Mouse (Mus musculus): ENCODE data around the gene Ier3. TPM values are rescaled to one million over a fixed set of nuclear protein-coding genes. Genes with fewer than 3 reads are reported as not detected.
A peak's percentile ranks its signal among the peaks of the same experiment; 100 is the strongest.

Ier3 gene
- polyA plus RNA-seq, 1 experiment from 2014 or later, result 25.3 TPM

- no peak for ATAC-seq (replicated peaks; ENCODE audit: low FRiP score)
- H3K27ac ChIP-seq, result peak overlapping the region; percentile 99
- no peaks in the 10 kb centered on the region for H3K36me3 ChIP-seq
- H3K9ac ChIP-seq, result peak overlapping the region; percentile 72
- peak overlapping the region; percentile 65 for H3K4me3 ChIP-seq (replicated peaks)
- no peaks in the 10 kb centered on the region for H3K27me3 ChIP-seq
- peaks cover 62% of the 10 kb centered on the region for H3K4me1 ChIP-seq
- peak overlapping the region; percentile 85 for H3K4me2 ChIP-seq
- WGBS, result 22% methylated on average over 10 of the region's 10 CpGs
- no peaks in the 10 kb centered on the region for H3K9me3 ChIP-seq (replicated peaks)
These were observed 43.4 kb downstream of the Ier3 start for GRCm38 (mm10) chr17:35864832-35865353.

DNA sequence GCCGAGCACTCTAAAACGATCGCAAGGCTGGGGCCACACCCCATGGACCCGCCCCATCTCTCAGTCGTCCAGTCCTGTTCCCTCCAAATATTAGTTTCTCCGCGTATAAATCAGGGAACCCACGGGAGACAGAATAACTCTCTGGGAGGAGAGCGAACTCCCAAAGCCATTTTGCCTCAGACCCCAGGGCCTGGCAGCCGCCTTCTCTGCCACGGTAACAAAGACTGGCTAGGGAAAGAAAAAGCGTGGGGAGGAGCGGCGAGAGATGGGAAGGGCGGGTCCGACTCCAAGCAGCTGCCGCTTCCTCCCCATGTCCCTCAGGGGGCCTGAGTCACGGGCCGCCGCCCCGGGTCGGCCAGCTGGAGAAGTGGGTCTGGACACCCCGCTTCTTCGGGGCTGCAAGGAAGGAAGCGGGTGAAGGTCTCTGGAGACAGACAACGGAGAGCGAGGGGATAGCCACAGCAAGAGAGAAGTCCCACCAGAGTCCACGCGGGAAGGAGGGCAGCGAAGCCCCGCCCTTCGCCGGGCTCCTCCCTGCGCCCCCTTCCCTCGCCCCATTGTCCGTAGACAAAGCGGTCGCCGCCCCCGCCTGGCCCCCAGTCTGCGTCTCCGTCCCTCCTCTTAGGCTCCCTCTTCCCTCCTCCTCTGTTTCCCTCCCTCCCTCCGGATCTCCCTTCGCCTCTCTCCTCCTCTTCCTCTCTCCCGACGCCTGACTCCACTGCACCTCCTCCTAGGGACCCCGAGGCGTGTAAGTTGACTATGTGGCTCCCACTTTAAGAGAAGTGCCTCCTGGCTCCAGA lies 44.2 kb downstream of the Ier3 start, which contains the start of gene Ppp1r18:
TSS of gene Ppp1r18 (plus strand) at position 113 of the 800 bp plus-strand sequence.
- H3K9ac ChIP-seq, result peak within 1 kb of the TSS; percentile 72
- peaks cover 67% of the 10 kb centered on the region for H3K4me1 ChIP-seq
- H3K9me3 ChIP-seq (replicated peaks), result no peaks in the 10 kb centered on the region
- peak; percentile 62 for ATAC-seq (replicated peaks; ENCODE audit: low FRiP score)
- H3K27me3 ChIP-seq, result no peaks in the 10 kb centered on the region
- peak within 1 kb of the TSS; percentile 65 for H3K4me3 ChIP-seq (replicated peaks)
- WGBS, result under 1% methylated on average over 48 of the region's 48 CpGs
- H3K27ac ChIP-seq, result peak within 1 kb of the TSS; percentile 99
- peaks cover 2% of the 10 kb centered on the region; the same call in 1 of the 2 replicates for H3K36me3 ChIP-seq
- peak within 1 kb of the TSS; percentile 85 for H3K4me2 ChIP-seq

DNA sequence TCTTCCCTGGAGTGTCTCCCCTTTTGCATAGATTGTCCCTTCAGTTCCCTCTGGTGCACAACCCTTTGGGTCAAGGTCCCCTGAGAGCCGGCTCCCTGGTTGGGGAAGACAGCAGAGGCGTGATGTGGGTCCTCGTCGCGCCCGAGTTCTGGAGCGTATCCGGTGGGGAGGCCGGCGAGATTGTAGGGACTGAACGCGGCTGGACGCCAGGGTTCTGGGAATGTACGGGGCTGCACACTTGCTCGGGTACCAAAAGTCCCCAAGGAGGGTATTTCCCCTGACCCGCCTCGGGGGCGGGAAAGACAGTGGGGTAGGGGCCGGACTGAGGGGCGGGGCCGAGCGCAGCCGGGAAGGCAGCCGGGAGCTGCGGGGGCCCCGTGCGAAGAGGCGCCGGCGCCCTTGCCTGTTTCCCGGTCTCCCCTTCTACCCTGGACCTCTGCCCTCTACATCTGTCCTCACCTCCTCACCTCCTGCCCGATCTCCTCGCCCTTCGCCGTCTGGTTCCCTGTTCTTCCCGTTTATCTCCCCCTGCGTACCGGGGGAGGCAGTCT lies 44.9 kb downstream of the Ier3 start:
- WGBS, result 0% methylated on average over 28 of the region's 38 CpGs
- peak overlapping the region; percentile 99 for H3K27ac ChIP-seq
- no peaks in the 10 kb centered on the region for H3K9me3 ChIP-seq (replicated peaks)
- H3K4me1 ChIP-seq, result peaks cover 69% of the 10 kb centered on the region
- H3K4me2 ChIP-seq, result peak overlapping the region; percentile 85
- H3K9ac ChIP-seq, result peak overlapping the region; percentile 72
- H3K36me3 ChIP-seq, result peaks cover 9% of the 10 kb centered on the region
- peak overlapping the region; percentile 65 for H3K4me3 ChIP-seq (replicated peaks)
- H3K27me3 ChIP-seq, result no peaks in the 10 kb centered on the region
- ATAC-seq (replicated peaks; ENCODE audit: low FRiP score), result peak; percentile 44

DNA sequence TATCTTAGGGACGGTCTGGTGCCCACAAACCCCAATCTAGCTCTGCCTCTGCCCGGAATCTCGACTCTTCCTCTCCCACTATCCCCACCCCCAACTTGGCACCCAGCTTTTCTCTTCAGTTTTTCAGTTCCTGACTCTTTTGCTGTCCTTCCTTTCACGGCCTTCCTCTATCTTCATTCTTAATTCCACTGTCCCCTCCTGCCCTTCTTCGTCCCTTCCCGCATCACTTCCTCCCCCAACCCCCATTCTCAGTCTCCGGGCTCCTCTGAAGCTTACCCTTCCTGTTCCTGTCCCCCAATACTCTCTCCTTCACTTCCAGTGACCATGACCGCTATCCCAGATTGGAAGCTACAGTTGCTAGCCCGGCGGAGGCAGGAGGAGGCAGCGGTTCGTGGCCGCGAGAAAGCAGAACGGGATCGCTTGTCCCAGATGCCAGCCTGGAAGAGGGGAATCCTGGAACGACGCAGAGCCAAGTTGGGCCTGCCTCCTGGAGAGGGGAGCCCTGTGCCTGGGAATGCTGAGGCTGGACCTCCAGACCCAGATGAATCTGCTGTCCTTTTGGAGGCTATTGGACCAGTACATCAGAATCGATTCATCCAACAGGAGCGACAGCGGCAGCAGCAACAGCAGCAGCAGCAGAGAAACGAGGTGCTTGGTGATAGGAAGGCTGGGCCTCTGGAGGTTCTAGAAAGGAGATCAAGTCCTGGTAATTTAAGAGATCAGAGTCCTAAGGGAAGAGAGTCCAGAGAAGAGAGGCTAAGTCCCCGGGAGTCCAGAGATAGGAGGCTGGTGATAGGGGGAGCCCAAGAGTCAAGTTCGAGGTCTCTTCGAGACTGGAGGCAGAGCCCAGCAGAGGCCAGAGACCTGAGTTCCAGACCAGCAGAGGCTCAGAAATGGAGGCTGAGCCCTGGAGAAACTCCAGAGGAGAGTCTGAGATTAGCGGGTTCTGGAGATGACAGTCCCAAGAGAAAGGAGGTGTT lies 45.7 kb downstream of the Ier3 start:
- Histone ChIP-seq H3K27ac (peak overlapping the region; percentile 99), H3K36me3 (peaks cover 10% of the 10 kb centered on the region), H3K27me3 (no peaks in the 10 kb centered on the region), H3K4me3 (replicated peaks) (peak overlapping the region; percentile 65), H3K9me3 (replicated peaks) (no peaks in the 10 kb centered on the region), H3K9ac (peak overlapping the region; percentile 72), H3K4me2 (peak overlapping the region; percentile 85), H3K4me1 (peaks cover 67% of the 10 kb centered on the region)
- WGBS, result 8% methylated on average over 26 of the region's 26 CpGs
- ATAC-seq (replicated peaks; ENCODE audit: low FRiP score), result no peak

GRCm38 (mm10) chr17:35868165-35868820 lies 46.8 kb downstream of the Ier3 start:
- H3K27ac ChIP-seq, result peak overlapping the region; percentile 99
- H3K9me3 ChIP-seq (replicated peaks), result no peaks in the 10 kb centered on the region
- peak overlapping the region; percentile 72 for H3K9ac ChIP-seq
- peak overlapping the region; percentile 65 for H3K4me3 ChIP-seq (replicated peaks)
- peak overlapping the region; percentile 85 for H3K4me2 ChIP-seq
- WGBS, result 31% methylated on average over 17 of the region's 17 CpGs
- H3K36me3 ChIP-seq, result peaks cover 10% of the 10 kb centered on the region
- H3K27me3 ChIP-seq, result no peaks in the 10 kb centered on the region
- ATAC-seq (replicated peaks; ENCODE audit: low FRiP score), result no peak
- H3K4me1 ChIP-seq, result peaks cover 71% of the 10 kb centered on the region

DNA sequence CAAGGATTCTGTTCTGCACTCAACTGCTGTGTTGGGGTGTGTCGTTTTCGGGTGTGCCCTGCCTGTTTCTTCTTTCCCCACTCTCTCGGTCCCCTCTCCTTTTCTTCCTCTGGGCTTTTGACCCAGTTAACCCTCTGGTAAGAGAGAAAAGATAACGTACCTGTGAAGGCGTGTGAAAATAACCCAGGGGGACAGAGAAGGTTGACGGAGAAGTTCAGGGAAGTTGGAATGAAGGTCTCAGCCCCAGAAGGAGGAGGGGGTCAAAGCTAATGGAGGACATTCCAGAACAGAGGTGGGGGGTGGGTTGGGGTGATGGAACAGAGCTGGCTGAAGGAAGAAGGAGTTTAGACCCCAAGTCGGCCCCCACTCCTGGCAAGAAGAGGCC lies 47.5 kb downstream of the Ier3 start:
- H3K4me1 ChIP-seq, result peaks cover 75% of the 10 kb centered on the region
- H3K9me3 ChIP-seq (replicated peaks), result no peaks in the 10 kb centered on the region
- H3K27ac ChIP-seq, result peak overlapping the region; percentile 99
- no peak for ATAC-seq (replicated peaks; ENCODE audit: low FRiP score)
- WGBS, result 3% methylated on average over 7 of the region's 7 CpGs
- H3K36me3 ChIP-seq, result peaks cover 10% of the 10 kb centered on the region
- H3K4me3 ChIP-seq (replicated peaks), result peak overlapping the region; percentile 65
- H3K4me2 ChIP-seq, result peak overlapping the region; percentile 85
- no peaks in the 10 kb centered on the region for H3K27me3 ChIP-seq
- H3K9ac ChIP-seq, result peak overlapping the region; percentile 72

GRCm38 (mm10) chr17:35869346-35870067 lies 48.0 kb downstream of the Ier3 start:
- peak overlapping the region; percentile 72 for H3K9ac ChIP-seq
- whole genome bisulfite sequencing, result 2% methylated on average over 7 of the region's 7 CpGs
- no peaks in the 10 kb centered on the region for H3K9me3 ChIP-seq (replicated peaks)
- peak overlapping the region; percentile 85 for H3K4me2 ChIP-seq
- peak overlapping the region; percentile 65 for H3K4me3 ChIP-seq (replicated peaks)
- H3K27ac ChIP-seq, result peak overlapping the region; percentile 99
- H3K36me3 ChIP-seq, result peaks cover 14% of the 10 kb centered on the region
- peaks cover 70% of the 10 kb centered on the region for H3K4me1 ChIP-seq
- ATAC-seq (replicated peaks; ENCODE audit: low FRiP score), result no peak
- H3K27me3 ChIP-seq, result no peaks in the 10 kb centered on the region

- Histone ChIP-seq H3K36me3 (peaks cover 22% of the 10 kb centered on the region), H3K4me1 (peaks cover 62% of the 10 kb centered on the region), H3K9me3 (replicated peaks) (no peaks in the 10 kb centered on the region), H3K27ac (peak overlapping the region; percentile 99), H3K4me3 (replicated peaks) (peak overlapping the region; percentile 65), H3K4me2 (peak overlapping the region; percentile 85), H3K27me3 (no peaks in the 10 kb centered on the region), H3K9ac (0 out of 2 replicates have a peak overlapping the region, but pooled peaks have one; percentile 72)
- WGBS, result 48% methylated on average over 9 of the region's 9 CpGs
- ATAC-seq (replicated peaks; ENCODE audit: low FRiP score), result peak; percentile 7; the same call in 1 of the 2 replicates
These were observed 48.8 kb downstream of the Ier3 start for GRCm38 (mm10) chr17:35870151-35870883.

- Histone ChIP-seq H3K9ac (no peak overlapping the region), H3K27me3 (no peaks in the 10 kb centered on the region), H3K4me3 (replicated peaks) (peak overlapping the region; percentile 65), H3K4me2 (peak overlapping the region; percentile 85), H3K4me1 (peaks cover 60% of the 10 kb centered on the region), H3K36me3 (peaks cover 28% of the 10 kb centered on the region), H3K27ac (peak overlapping the region; percentile 99), H3K9me3 (replicated peaks) (no peaks in the 10 kb centered on the region)
- ATAC-seq (replicated peaks; ENCODE audit: low FRiP score), result no peak
- WGBS, result 83% methylated on average over 8 of the region's 8 CpGs
These were observed 49.6 kb downstream of the Ier3 start for GRCm38 (mm10) chr17:35870884-35871696.
